Mouse (Mus musculus): ENCODE measurements around the gene Itprid1. TPM values are rescaled to one million over a fixed set of nuclear protein-coding genes. Genes with fewer than 3 reads are reported as not detected.

The Itprid1 gene
- total RNA-seq, 2 experiments from 2014 or later: not detected

Other genes starting within 250 kb of the Itprid1 start
- not detected in 2 replicates for gene Neurod6, start 155.6 kb upstream of the Itprid1 start, total RNA-seq (2015; ENCODE audit: low replicate concordance)
- not detected in 2 replicates for gene Neurod6, start 155.6 kb upstream of the Itprid1 start, total RNA-seq (2017; ENCODE audit: low replicate concordance)
- not detected in 2 replicates for gene Ppp1r17, start 180.6 kb downstream of the Itprid1 start, total RNA-seq (2015; ENCODE audit: low replicate concordance)
- gene Ppp1r17, start 180.6 kb downstream of the Itprid1 start, total RNA-seq (2017; ENCODE audit: low replicate concordance): not detected in 2 replicates

Measured in erythroblast, adult 5-6 weeks (primary cell).